Mouse (Mus musculus) small intestine, adult 2 months (tissue): ENCODE measurements around the gene Arl14ep.

Experiments
- CTCF ChIP-seq: fragments of 200-500 bp; IDR thresholded peaks from 2 replicates; pipeline ENCODE4 v1.5.1; 2012; ENCODE audit warnings: low read depth, mild to moderate bottlenecking, control low read depth, inconsistent platforms, low read length, moderate library complexity, mixed read lengths; ENCODE audit not compliant: insufficient replicate concordance, insufficient read length; ENCODE audit errors: extremely low read depth
- POLR2A ChIP-seq: fragments of 200-500 bp; IDR thresholded peaks from 2 replicates; pipeline ENCODE4 v1.6.1; 2012; ENCODE audit warnings: low read depth, mild to moderate bottlenecking, control low read depth, inconsistent platforms, low read length, moderate library complexity

DNA sequence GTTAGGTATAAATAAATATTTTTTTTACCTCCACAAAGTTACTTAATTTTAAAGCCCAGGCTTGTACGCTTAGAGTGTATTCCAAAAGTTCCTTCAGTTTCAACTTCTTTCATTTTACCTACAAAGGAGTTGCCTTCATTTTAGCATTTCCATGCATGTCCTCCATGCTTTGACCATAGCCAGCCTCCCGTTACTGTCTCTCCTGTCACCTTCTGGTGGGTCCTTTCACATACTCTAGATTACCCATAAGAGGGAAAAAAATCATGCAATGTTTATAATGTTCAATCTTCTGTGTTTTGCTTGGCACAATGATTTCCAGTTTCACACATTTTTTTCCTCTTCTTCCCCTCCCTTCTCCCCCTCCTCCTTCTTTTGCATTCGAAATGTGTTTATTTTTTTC is 32.2 kb upstream of the Arl14ep start:
- TF ChIP-seq CTCF (no peak), POLR2A (no peak)
